Mouse (Mus musculus) heart, adult 2 months (tissue): ENCODE data around the gene Tuba3a.

Experiments
- CTCF ChIP-seq: fragments of 200-600 bp; IDR thresholded peaks from 2 replicates; pipeline ENCODE4 v1.8.1; 2022; ENCODE audit warnings: antibody characterized with exemption, mild to moderate bottlenecking, moderate library complexity
- EP300 ChIP-seq: fragments of 200-500 bp; IDR thresholded peaks from 2 replicates; pipeline ENCODE4 v1.6.1; 2011; ENCODE audit warnings: low read depth, low read length, control low read depth; ENCODE audit not compliant: insufficient read depth
- POLR2A ChIP-seq: fragments of 200-500 bp; IDR thresholded peaks from 2 replicates; pipeline ENCODE4 v1.6.1; 2011; ENCODE audit warnings: mild to moderate bottlenecking, low read depth, low read length, control low read depth; ENCODE audit not compliant: insufficient read depth

DNA sequence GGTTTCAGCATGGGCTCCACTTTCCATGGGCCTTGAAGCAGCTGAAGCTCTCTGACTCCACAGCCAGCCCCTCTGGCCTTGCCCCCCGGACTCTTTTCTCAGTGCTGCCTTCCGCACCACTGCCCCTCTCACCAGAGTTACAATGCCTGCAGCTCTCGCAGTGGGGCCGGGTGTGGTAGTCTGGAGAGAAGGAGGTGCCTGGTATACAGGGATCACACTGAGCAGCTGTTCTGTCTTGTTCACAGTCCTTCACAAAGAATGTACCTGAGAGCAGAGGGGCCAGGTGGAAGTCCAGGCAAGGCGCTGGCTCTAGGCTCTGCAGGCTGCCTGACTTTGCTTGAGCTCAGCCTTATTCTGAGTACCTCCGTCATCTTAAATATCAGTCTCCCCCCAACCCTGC lies 49.5 kb downstream of the Tuba3a start:
- TF ChIP-seq EP300: no peak
- TF ChIP-seq POLR2A: no peak
- TF ChIP-seq CTCF: no peak
